Mouse (Mus musculus) heart, postnatal 10 days (tissue): ENCODE measurements around the gene Smarca2. TPM values are rescaled to one million over a fixed set of nuclear protein-coding genes. Genes with fewer than 3 reads are reported as not detected.
A peak's percentile ranks its signal among the peaks of the same experiment; 100 is the strongest.

ENCODE experiments used
- DNase-seq, 2 experiments: peaks; one replicate each; pipeline ENCODE4 v3.0.0; 2021
- intact Hi-C: fragments of 180-260 bp; cut with DNase I; formaldehyde crosslinking; loops from one replicate; pipeline ENCODE4 v1.15.1; 2025
- total RNA-seq, 2 experiments: library from RNA; stranded (reverse); gene quantifications; 2 replicates each; pipeline ENCODE4 v1.2.3; 2021

Gene Smarca2
- 10 to 100 TPM; 69.6 to 70.0 TPM for total RNA-seq

- intact Hi-C loops, result loop anchor here (5.0 kb wide), 2 partner anchors 112 to 827 kb away; no protein-coding TSS in a partner anchor
- peak; percentile 98 for DNase-seq
These were observed at the start of gene Smarca2 for GRCm38 (mm10) chr19:26604755-26605300. Gene Smarca2 (plus strand): TSS chr19:26605050.

- DNase-seq, result no peak
- intact Hi-C loops, result no loop called here
These were observed 40.0 kb upstream of the Smarca2 start for GRCm38 (mm10) chr19:26564850-26565249.

GRCm38 (mm10) chr19:26566109-26566508 is 38.7 kb upstream of the Smarca2 start:
- no peak for DNase-seq
- intact Hi-C loops, result no loop called here

GRCm38 (mm10) chr19:26568236-26568635 is 36.6 kb upstream of the Smarca2 start:
- no peak for DNase-seq
- intact Hi-C loops, result no loop called here

GRCm38 (mm10) chr19:26568941-26569340 is 35.9 kb upstream of the Smarca2 start:
- intact Hi-C loops, result no loop called here
- DNase-seq, result no peak

- intact Hi-C loops, result no loop called here
- no peak for DNase-seq
These were observed 35.4 kb upstream of the Smarca2 start for GRCm38 (mm10) chr19:26569461-26569860.

- intact Hi-C loops, result no loop called here
- no peak for DNase-seq
These were observed 25.2 kb upstream of the Smarca2 start for GRCm38 (mm10) chr19:26579645-26580044.

GRCm38 (mm10) chr19:26580061-26580460 is 24.8 kb upstream of the Smarca2 start:
- intact Hi-C loops, result no loop called here
- no peak for DNase-seq

- DNase-seq, result no peak
- intact Hi-C loops, result no loop called here
These were observed 10.2 kb upstream of the Smarca2 start for GRCm38 (mm10) chr19:26594661-26595060.

- DNase-seq, result no peak
- intact Hi-C loops, result no loop called here
These were observed 3.4 kb upstream of the Smarca2 start for GRCm38 (mm10) chr19:26601459-26601858.

- DNase-seq, result no peak
- intact Hi-C loops, result no loop called here
These were observed 1.5 kb upstream of the Smarca2 start for GRCm38 (mm10) chr19:26603296-26603860.

- intact Hi-C loops, result no loop called here
- DNase-seq, result peak in 1 of 2 experiments; percentile 3
These were observed 720 bp upstream of the Smarca2 start for GRCm38 (mm10) chr19:26603906-26604754.

- DNase-seq, result peak; percentile 69 to 73
- intact Hi-C loops, result loop anchor here (2.0 to 5.0 kb wide), 3 partner anchors 33 to 827 kb away; no protein-coding TSS in a partner anchor
These were observed 829 bp downstream of the Smarca2 start for GRCm38 (mm10) chr19:26605438-26606320.

- intact Hi-C loops, result loop anchor here (2.0 to 5.0 kb wide), 3 partner anchors 32 to 826 kb away; no protein-coding TSS in a partner anchor
These were observed 1.7 kb downstream of the Smarca2 start for GRCm38 (mm10) chr19:26606321-26607155.

GRCm38 (mm10) chr19:26607156-26607536 is 2.3 kb downstream of the Smarca2 start:
- intact Hi-C loops, result loop anchor here (2.0 to 5.0 kb wide), 3 partner anchors 32 to 825 kb away; no protein-coding TSS in a partner anchor
- DNase-seq, result peak in 1 of 2 experiments; percentile 77

More at GRCm38 (mm10) chr19:26606321-26607155, 1.7 kb downstream of the Smarca2 start:
- peak; percentile 70 to 83 for DNase-seq

- DNase-seq, result peak; percentile 57 to 65
- intact Hi-C loops, result loop anchor here (2.0 to 5.0 kb wide), 3 partner anchors 31 to 825 kb away; no protein-coding TSS in a partner anchor
These were observed 2.9 kb downstream of the Smarca2 start for GRCm38 (mm10) chr19:26607551-26608433.

GRCm38 (mm10) chr19:26608434-26608812 is 3.6 kb downstream of the Smarca2 start:
- no peak for DNase-seq
- intact Hi-C loops, result loop anchor here (5.0 kb wide), 2 partner anchors 109 to 824 kb away; no protein-coding TSS in a partner anchor

- intact Hi-C loops, result loop anchor here (5.0 kb wide), 2 partner anchors 108 to 823 kb away; no protein-coding TSS in a partner anchor
- DNase-seq, result no peak
These were observed 4.8 kb downstream of the Smarca2 start for GRCm38 (mm10) chr19:26609637-26610036.
